Mouse (Mus musculus): ENCODE data around the gene Serp1.

DNA sequence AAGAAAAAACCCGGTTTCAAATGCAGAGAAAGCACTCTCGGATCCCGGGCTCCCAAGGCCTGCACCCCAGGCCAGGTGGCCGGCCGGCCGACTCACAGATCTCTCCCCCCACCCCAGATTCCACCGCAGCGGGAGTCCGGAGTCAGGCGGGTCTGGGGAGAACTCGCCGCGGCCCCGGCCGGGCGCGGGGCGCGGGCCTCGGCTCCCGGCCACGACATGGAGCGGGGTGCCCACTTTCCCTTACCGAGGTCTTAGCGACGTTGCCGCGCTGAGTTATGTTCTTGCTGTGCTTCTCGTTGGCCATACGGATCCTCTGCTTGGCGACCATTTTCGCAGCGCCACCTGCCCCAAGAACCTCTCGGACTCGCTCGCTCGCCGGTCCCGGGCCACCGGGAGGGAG, 526 bp downstream of the Serp1 start:
- TF ChIP-seq CTCF (IDR thresholded peaks at IDR 0.05; ENCODE audit: low read depth, low read length) (no peak), POLR2A (IDR thresholded peaks at IDR 0.05; ENCODE audit: borderline replicate concordance, low read depth, low read length) (no peak)
